Mouse (Mus musculus) erythroblast, embryonic 14.5 days (primary cell): Measurements from ENCODE around the gene Hist1h2bn. TPM values are rescaled to one million over a fixed set of nuclear protein-coding genes. Genes with fewer than 3 reads are reported as not detected.
A peak's percentile ranks its signal among the peaks of the same experiment; 100 is the strongest.
"Not testable (repeated sequence)": the region's sequence is repeated elsewhere in the genome, so short reads cannot be mapped to it uniquely, and the experiment has no call there.

Experiments
- H3K27me3 ChIP-seq: 2 replicates; pipeline ENCODE4 v1.6.1; 2012; ENCODE audit warnings: inconsistent platforms; ENCODE audit not compliant: control insufficient read depth
- H3K36me3 ChIP-seq: 2 replicates; pipeline ENCODE4 v1.6.1; 2012; ENCODE audit warnings: mild to moderate bottlenecking, inconsistent platforms; ENCODE audit not compliant: control insufficient read depth
- H3K4me1 ChIP-seq: 2 replicates; pipeline ENCODE4 v1.6.1; 2012; ENCODE audit warnings: inconsistent platforms; ENCODE audit not compliant: control insufficient read depth
- H3K4me3 ChIP-seq: replicated peaks from 2 replicates; pipeline ENCODE3; 2012; ENCODE audit warnings: moderate library complexity, mild to moderate bottlenecking, inconsistent platforms
- H3K9me3 ChIP-seq: 2 replicates; pipeline ENCODE4 v1.6.1; 2012; ENCODE audit warnings: low read length, inconsistent platforms, mixed read lengths; ENCODE audit not compliant: control insufficient read depth
- GATA1 ChIP-seq: IDR thresholded peaks from 2 replicates; pipeline ENCODE4 v1.6.1; 2012; ENCODE audit warnings: low read length, inconsistent platforms, mixed read lengths
- TAL1 ChIP-seq: IDR thresholded peaks from 3 replicates; pipeline ENCODE4 v1.6.1; 2012; ENCODE audit warnings: low read length, inconsistent platforms, mixed read lengths
- polyA plus RNA-seq: library from polyadenylated mRNA; stranded (reverse); fragments of >175 nt; gene quantifications from 2 replicates; pipeline ENCODE4 v1.2.3, GENCODE M21; 2012

The Hist1h2bn gene
- polyA plus RNA-seq, 1 experiment: 5.2 TPM

DNA sequence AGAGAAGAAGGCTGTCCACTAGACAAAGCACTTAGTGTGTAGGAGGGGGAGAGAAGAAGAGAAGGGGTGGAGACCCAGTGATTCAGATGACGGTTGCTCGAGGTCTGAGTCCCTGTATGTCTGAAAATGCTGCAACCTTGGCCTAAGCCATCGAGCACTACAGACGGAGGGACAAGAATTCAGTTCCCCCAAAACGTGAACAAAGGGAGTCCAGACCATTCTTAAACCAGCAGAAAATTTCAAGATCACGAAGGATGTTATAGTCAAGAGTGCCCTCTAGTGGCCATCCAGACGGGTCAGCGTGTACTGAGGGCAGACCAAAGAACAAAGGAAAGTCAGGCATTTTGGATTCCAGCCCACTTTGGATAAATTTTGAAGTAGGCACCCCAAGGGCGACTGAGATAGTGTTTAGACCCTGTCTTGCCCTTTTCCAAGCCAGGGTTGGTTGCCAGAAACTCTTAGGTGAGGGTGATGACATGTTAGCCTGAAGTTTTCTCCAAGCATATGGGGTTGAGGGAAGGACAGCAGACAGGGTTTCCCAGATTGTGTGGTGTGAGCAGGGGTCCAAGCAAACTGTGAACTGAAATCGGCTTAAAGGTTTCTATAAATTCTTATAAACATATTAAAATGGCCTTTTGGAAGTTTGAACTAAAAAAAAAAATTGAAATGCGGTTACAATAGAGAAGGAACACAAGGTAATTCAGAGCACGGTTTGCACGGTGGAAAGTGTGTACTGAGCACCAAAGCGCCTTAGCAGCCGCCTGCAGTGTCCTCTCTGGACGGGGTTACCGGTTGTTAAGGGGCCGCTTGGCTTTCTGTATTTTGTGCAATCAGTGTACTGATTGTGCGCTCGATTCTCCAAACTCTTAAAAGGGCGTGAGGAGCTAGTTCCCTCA is 19.7 kb upstream of the Hist1h2bn start:
- H3K4me1 ChIP-seq: peaks cover 49% of the 10 kb centered on the region

GRCm38 (mm10) chr13:21734906-21735767 is 18.8 kb upstream of the Hist1h2bn start, which contains the start of gene Hist1h4j:
Gene Hist1h4j, plus strand, starts transcription at chr13:21735064.
- H3K9me3 ChIP-seq, H3K36me3 ChIP-seq, H3K27me3 ChIP-seq: not testable (repeated sequence)
- H3K4me1 ChIP-seq: peaks cover 49% of the 10 kb centered on the region
- H3K4me3 ChIP-seq: peak within 1 kb of the TSS; percentile 72

More for the DNA sequence above, 19.7 kb upstream of the Hist1h2bn start:
- H3K27me3 ChIP-seq: no peaks in the 10 kb centered on the region
- H3K36me3 ChIP-seq: peaks cover 3% of the 10 kb centered on the region
- H3K4me3 ChIP-seq: peak overlapping the region; percentile 65
- H3K9me3 ChIP-seq: no peaks in the 10 kb centered on the region
- TF ChIP-seq GATA1: no peak
- TF ChIP-seq TAL1: no peak

DNA sequence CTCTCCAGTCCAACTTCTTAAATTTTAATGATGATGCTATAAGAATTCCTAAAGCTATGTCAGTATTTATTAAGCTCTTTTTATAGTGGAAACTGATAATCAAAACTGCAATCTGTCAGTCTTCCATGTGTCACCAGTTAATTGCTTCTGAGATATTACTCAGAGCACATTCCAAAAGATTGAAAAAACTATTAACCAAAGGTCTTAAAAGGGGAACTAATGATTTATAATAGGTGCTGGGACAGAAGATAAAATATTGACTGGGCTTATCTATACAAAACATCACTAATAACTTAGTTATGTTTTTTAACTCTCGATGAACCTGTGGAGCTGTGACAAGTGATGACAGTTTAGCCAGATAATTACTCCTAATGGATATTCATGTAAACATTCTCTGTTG is 8.9 kb upstream of the Hist1h2bn start:
- Histone ChIP-seq H3K27me3 (no peaks in the 10 kb centered on the region), H3K4me3 (no peak overlapping the region), H3K4me1 (peaks cover 37% of the 10 kb centered on the region), H3K9me3 (no peaks in the 10 kb centered on the region), H3K36me3 (peaks cover 42% of the 10 kb centered on the region)
- no peak for TF ChIP-seq GATA1
- TF ChIP-seq TAL1: no peak

GRCm38 (mm10) chr13:21749387-21750158 is 4.3 kb upstream of the Hist1h2bn start:
- Histone ChIP-seq H3K9me3 (no peaks in the 10 kb centered on the region), H3K4me3 (peak overlapping the region; percentile 68), H3K27me3 (no peaks in the 10 kb centered on the region)

GRCm38 (mm10) chr13:21750159-21751017 is 3.5 kb upstream of the Hist1h2bn start, which contains the start of gene Hist1h4k:
Gene Hist1h4k, minus strand, starts transcription at chr13:21750505.
- Histone ChIP-seq H3K36me3 (peaks cover 35% of the 10 kb centered on the region), H3K4me3 (peak within 1 kb of the TSS; percentile 68), H3K4me1 (peaks cover 61% of the 10 kb centered on the region)
- not testable (repeated sequence) for H3K27me3 ChIP-seq, H3K9me3 ChIP-seq

More at GRCm38 (mm10) chr13:21749387-21750158, 4.3 kb upstream of the Hist1h2bn start:
- TF ChIP-seq TAL1: no peak
- no peak for TF ChIP-seq GATA1
- Histone ChIP-seq H3K4me1 (peaks cover 59% of the 10 kb centered on the region), H3K36me3 (peaks cover 36% of the 10 kb centered on the region)

DNA sequence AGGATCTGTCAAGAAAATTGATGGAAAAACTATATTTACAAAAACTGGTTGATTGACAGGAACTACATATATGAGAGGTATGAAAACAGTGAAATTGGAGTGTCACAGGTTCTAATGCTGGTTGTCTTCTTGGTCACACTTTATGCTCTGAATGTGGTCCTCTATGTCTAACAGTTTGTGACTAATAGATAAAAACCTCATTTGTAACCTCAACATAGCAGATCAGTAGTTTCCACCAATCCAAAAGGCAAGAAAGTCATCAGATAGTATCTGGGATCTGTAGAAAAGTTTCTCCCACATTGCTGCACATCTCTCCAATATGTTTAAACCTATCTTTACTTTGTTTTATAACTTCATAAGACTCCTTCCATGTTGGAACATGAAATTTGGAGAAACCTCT is 2.5 kb upstream of the Hist1h2bn start:
- TF ChIP-seq TAL1: no peak
- no peak for TF ChIP-seq GATA1
- Histone ChIP-seq H3K4me1 (peaks cover 60% of the 10 kb centered on the region), H3K27me3 (no peaks in the 10 kb centered on the region), H3K9me3 (no peaks in the 10 kb centered on the region), H3K4me3 (peak overlapping the region; percentile 64), H3K36me3 (peaks cover 25% of the 10 kb centered on the region)

DNA sequence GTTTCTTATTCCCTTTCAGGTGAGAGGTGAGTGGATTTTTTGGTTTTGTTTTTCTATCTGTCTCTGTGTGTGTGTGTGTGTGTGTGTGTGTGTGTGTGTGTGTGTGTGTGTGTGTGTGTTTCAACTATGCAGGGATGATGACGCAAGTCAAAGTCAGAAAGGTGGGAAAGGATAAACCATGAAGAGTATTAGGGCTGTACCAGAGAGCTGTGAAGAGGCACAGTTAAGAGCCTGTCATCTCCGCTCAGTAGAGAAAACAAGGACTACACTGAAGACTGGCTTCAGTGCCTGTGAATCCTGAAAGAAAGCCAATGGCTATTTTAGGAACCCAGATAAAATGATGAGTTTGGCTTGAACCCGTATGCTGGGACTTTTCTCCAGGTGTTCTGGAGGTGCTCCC is 2.1 kb upstream of the Hist1h2bn start:
- peaks cover 60% of the 10 kb centered on the region for H3K4me1 ChIP-seq
- peak overlapping the region; percentile 64 for H3K4me3 ChIP-seq

GRCm38 (mm10) chr13:21752356-21752755 is 1.6 kb upstream of the Hist1h2bn start:
- H3K4me3 ChIP-seq: peak overlapping the region; percentile 64
- H3K27me3 ChIP-seq: no peaks in the 10 kb centered on the region
- no peaks in the 10 kb centered on the region for H3K9me3 ChIP-seq
- H3K4me1 ChIP-seq: peaks cover 58% of the 10 kb centered on the region
- H3K36me3 ChIP-seq: peaks cover 21% of the 10 kb centered on the region
- TF ChIP-seq TAL1 (no peak), GATA1 (no peak)

More for the DNA sequence above, 2.1 kb upstream of the Hist1h2bn start:
- no peaks in the 10 kb centered on the region for H3K27me3 ChIP-seq
- H3K36me3 ChIP-seq: peaks cover 23% of the 10 kb centered on the region
- H3K9me3 ChIP-seq: no peaks in the 10 kb centered on the region
- TF ChIP-seq TAL1 (no peak), GATA1 (no peak)
